Mouse (Mus musculus) midbrain, embryonic 13.5 days (tissue): ENCODE data around the gene Fzd10. TPM values are rescaled to one million over a fixed set of nuclear protein-coding genes. Genes with fewer than 3 reads are reported as not detected.

Experiments
- ATAC-seq: fragments of 200-750 bp; cut with Nextera tagmentation; 2 replicates; pipeline ENCODE4 v1.8.0; 2017; ENCODE audit warnings: mild to moderate bottlenecking, moderate TSS enrichment, moderate library complexity
- H3K27ac ChIP-seq: fragments of 300-500 bp; sonication (generic); 2 replicates; pipeline ENCODE4 v1.5.1; 2015; ENCODE audit warnings: inconsistent platforms, mild to moderate bottlenecking, moderate library complexity
- H3K27me3 ChIP-seq: fragments of 300-500 bp; sonication (generic); 2 replicates; pipeline ENCODE4 v1.6.1; 2015; ENCODE audit warnings: mild to moderate bottlenecking, inconsistent platforms
- H3K36me3 ChIP-seq: fragments of 300-500 bp; sonication (generic); 2 replicates; pipeline ENCODE4 v1.6.1; 2015; ENCODE audit warnings: mild to moderate bottlenecking, inconsistent platforms
- H3K4me1 ChIP-seq: fragments of 300-500 bp; sonication (generic); replicated peaks from 2 replicates; pipeline ENCODE4 v1.6.1; 2015; ENCODE audit warnings: inconsistent platforms
- H3K4me2 ChIP-seq: fragments of 300-500 bp; sonication (generic); replicated peaks from 2 replicates; pipeline ENCODE4 v1.6.1; 2015; ENCODE audit warnings: moderate library complexity, mild to moderate bottlenecking, inconsistent platforms
- H3K4me3 ChIP-seq: fragments of 300-500 bp; sonication (generic); replicated peaks from 2 replicates; pipeline ENCODE4 v1.5.1; 2015; ENCODE audit warnings: mild to moderate bottlenecking, inconsistent platforms
- H3K9ac ChIP-seq: fragments of 300-500 bp; sonication (generic); replicated peaks from 2 replicates; pipeline ENCODE4 v1.6.1; 2015; ENCODE audit warnings: mild to moderate bottlenecking, inconsistent platforms
- H3K9me3 ChIP-seq: fragments of 300-500 bp; sonication (generic); 2 replicates; pipeline ENCODE4 v1.6.1; 2016; ENCODE audit warnings: mild to moderate bottlenecking, inconsistent platforms
- WGBS: fragments of 180-500 bp; shearing (Covaris S2); methylation state at CpG from one replicate; pipeline ENCODE4 v1.1.7; 2015; 5-methylcytosine and 5-hydroxymethylcytosine counted together
- polyA plus RNA-seq: library from polyadenylated mRNA; unstranded; fragments of >200 nt; fragmentation: Nextera tagmentation; extraction: Ambion mirVana; gene quantifications from 2 replicates; pipeline ENCODE4 v1.2.1, GENCODE M21; 2015

Fzd10 gene
- polyA plus RNA-seq, 1 experiment from 2014 or later = 14.6 TPM

GRCm38 (mm10) chr5:128647221-128647730 is 46.6 kb downstream of the Fzd10 start:
- Histone ChIP-seq H3K36me3 (no peaks in the 10 kb centered on the region), H3K4me1 (no peaks in the 10 kb centered on the region), H3K27me3 (no peaks in the 10 kb centered on the region), H3K9me3 (no peaks in the 10 kb centered on the region), H3K4me2 (no peak overlapping the region), H3K9ac (no peak overlapping the region), H3K4me3 (no peak overlapping the region), H3K27ac (no peak overlapping the region)
- 92% methylated on average over 10 of the region's 10 CpGs for WGBS
- no peak for ATAC-seq

DNA sequence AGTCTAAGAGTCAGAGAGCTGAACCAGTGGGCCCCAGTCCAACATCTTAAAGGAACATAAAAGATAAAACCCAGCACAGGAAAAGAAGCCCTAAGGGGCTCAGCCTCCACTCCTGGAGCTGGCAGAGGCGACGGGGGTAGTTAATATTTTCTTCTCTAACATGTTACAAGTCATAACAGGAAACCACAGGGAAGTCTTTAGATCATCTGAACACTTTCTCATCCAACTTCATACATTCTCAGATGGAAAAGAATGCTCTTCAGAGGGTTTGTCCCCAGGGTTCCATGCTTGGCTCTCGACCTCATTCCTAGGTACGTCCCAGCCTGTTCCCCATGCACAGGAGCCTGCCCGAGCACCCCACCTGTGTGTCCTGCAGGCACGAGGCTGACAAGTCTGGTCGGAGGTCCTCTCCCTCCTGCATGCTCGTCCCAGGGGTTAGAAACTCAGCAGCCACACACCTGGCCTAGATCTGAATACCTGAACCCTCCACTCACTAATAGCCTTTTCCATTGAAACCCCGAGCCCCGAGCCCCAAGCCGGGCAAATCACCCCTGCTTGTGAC is 48.8 kb downstream of the Fzd10 start:
- WGBS = 82% methylated on average over 11 of the region's 11 CpGs
- H3K9me3 ChIP-seq = no peaks in the 10 kb centered on the region
- ATAC-seq = no peak
- no peak overlapping the region for H3K27ac ChIP-seq
- H3K27me3 ChIP-seq = no peaks in the 10 kb centered on the region
- H3K9ac ChIP-seq = no peak overlapping the region
- H3K4me3 ChIP-seq = no peak overlapping the region
- no peak overlapping the region for H3K4me2 ChIP-seq
- H3K4me1 ChIP-seq = 0 out of 2 replicates have a peak, but pooled peaks cover 5% of the 10 kb centered on the region
- no peaks in the 10 kb centered on the region for H3K36me3 ChIP-seq

Other genes with a start within 250 kb of the Fzd10 start
- 1.2 and 1.3 TPM in 2 replicates for gene Tmem132d, start 167.8 kb upstream of the Fzd10 start, polyA plus RNA-seq
- 0.14 and 0.27 TPM in 2 replicates for gene Piwil1, start 101.7 kb downstream of the Fzd10 start, polyA plus RNA-seq